Mouse (Mus musculus) midbrain, embryonic 16.5 days (tissue): ENCODE results near the gene Gpsm2. TPM values are rescaled to one million over a fixed set of nuclear protein-coding genes. Genes with fewer than 3 reads are reported as not detected.

ENCODE experiments used
- polyA plus RNA-seq: library from polyadenylated mRNA; unstranded; fragments of >200 nt; fragmentation: Nextera tagmentation; extraction: Ambion mirVana; gene quantifications from 2 replicates; pipeline ENCODE4 v1.2.1, GENCODE M21; 2015

Gene Gpsm2
- polyA plus RNA-seq, 1 experiment from 2014 or later = 16.6 TPM

Other genes with a start within 250 kb of the Gpsm2 start
- gene 1700013F07Rik, start 188.2 kb downstream of the Gpsm2 start, polyA plus RNA-seq = 3.1 and 4.4 TPM in 2 replicates
- 20.8 and 21.5 TPM in 2 replicates for gene 5330417C22Rik, start 185.8 kb downstream of the Gpsm2 start, polyA plus RNA-seq
- 55.8 and 60.3 TPM in 2 replicates for gene Tmem167b, start 159.8 kb downstream of the Gpsm2 start, polyA plus RNA-seq
- gene Taf13, start 150.6 kb downstream of the Gpsm2 start, polyA plus RNA-seq = 55.5 and 59.1 TPM in 2 replicates
- gene Wdr47, start 131.0 kb downstream of the Gpsm2 start, polyA plus RNA-seq = 124 and 128 TPM in 2 replicates
- 41.4 and 43.4 TPM in 2 replicates for gene Clcc1, start 68.4 kb downstream of the Gpsm2 start, polyA plus RNA-seq
- gene Aknad1, start 17.3 kb upstream of the Gpsm2 start, polyA plus RNA-seq = not detected in 2 replicates
- 16.2 and 16.9 TPM in 2 replicates for gene Stxbp3, start 118.2 kb upstream of the Gpsm2 start, polyA plus RNA-seq
- gene Fndc7, start 167.7 kb upstream of the Gpsm2 start, polyA plus RNA-seq = 0.08 TPM in 1 of 2 replicates, not detected in the other
- 54.2 and 56.8 TPM in 2 replicates for gene Prpf38b, start 189.4 kb upstream of the Gpsm2 start, polyA plus RNA-seq
- 2.9 and 3.0 TPM in 2 replicates for gene Henmt1, start 217.6 kb upstream of the Gpsm2 start, polyA plus RNA-seq
- gene Gm9857, start 218.1 kb upstream of the Gpsm2 start, polyA plus RNA-seq = 0.80 TPM in 1 of 2 replicates, not detected in the other